Mouse (Mus musculus): ENCODE measurements around the gene Cnot1. TPM values are rescaled to one million over a fixed set of nuclear protein-coding genes. Genes with fewer than 3 reads are reported as not detected.

Cnot1 gene
- total RNA-seq, 1 experiment = 207 TPM

DNA sequence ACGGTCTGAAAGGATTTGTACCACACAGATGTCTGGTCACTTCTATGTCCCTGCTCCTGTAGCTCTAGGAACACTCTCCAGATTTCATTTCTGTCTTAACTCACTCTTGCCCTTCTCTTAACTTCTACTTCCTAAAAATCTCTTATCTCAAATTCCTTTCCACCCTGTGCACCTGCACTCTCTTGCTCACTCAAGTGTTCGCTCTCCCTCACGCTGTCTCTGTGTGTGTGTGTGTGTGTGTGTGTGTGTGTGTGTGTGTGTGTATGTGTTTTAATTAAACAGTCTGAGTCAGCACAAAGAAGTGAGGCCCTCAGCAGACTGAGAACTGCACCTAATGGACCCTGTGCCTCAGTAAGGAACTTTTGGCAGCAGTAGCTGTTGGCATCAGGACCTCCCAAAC is 26.2 kb downstream of the Cnot1 start:
- Histone ChIP-seq H3K27ac (ENCODE audit: insufficient read depth, low read depth, low read length, poor library complexity, severe bottlenecking) (no peak overlapping the region), H3K4me3 (ENCODE audit: insufficient read depth in 1 of 2, low read depth in 1 of 2, low read length in 2 of 2, poor library complexity in 1 of 2, severe bottlenecking in 1 of 2) (no peak overlapping the region), H3K9me3 (ENCODE audit: control insufficient read depth, insufficient read depth, low read depth, low read length) (no peaks in the 10 kb centered on the region), H3K4me1 (ENCODE audit: control insufficient read depth in 2 of 2, insufficient read depth in 2 of 2, low read length in 2 of 2, poor library complexity in 1 of 2) (0 out of 4 replicates have a peak, but pooled peaks cover 0 to 2% of the 10 kb centered on the region in 2 experiments), H3K36me3 (ENCODE audit: control insufficient read depth, insufficient read depth, low read length, poor library complexity, severe bottlenecking) (peaks cover 30% of the 10 kb centered on the region), H3K9ac (ENCODE audit: insufficient read depth, low read depth, low read length, poor library complexity, severe bottlenecking) (no peak overlapping the region)
- DNase-seq (ENCODE audit: low read depth, low spot score) = no peak
- in situ Hi-C loops (cut with MboI; ENCODE audit: low sequenced_read_pairs in 2 of 2, unreplicated experiment in 2 of 2) = no loop called here
- TF ChIP-seq ZC3H11A (IDR thresholded peaks at IDR 0.05; ENCODE audit: borderline replicate concordance, low read depth, low read length) (no peak), HCFC1 (IDR thresholded peaks at IDR 0.05; ENCODE audit: borderline replicate concordance, insufficient read depth, low read length) (no peak), CHD2 (IDR thresholded peaks at IDR 0.05; ENCODE audit: low read depth, low read length) (no peak), ZNF384 (IDR thresholded peaks at IDR 0.05; ENCODE audit: low read depth, low read length) (no peak)

DNA sequence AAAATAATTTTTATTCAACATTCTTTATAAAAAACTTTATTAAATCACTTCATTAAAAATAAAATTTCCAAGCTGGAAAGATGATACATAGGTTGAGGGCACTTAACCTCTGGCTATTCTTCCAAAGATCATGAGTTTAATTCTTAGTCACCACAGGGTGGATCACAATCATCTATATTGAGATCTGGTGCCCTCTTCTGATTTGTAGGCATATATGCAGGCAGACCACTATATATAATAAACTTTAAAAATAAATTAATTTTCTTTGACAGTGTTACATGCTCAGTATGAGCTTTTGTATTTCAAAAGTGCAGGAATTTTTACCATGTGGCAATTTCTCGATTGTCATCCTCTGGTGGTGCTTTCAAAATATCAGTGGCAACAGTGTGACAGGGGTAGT is 43.1 kb downstream of the Cnot1 start:
- in situ Hi-C loops (cut with MboI; ENCODE audit: low sequenced_read_pairs in 2 of 2, unreplicated experiment in 2 of 2) = loop anchor here in 1 of 2 experiments (5.0 kb wide), 1 partner anchor 37 kb away; no protein-coding TSS in a partner anchor
- no peaks in the 10 kb centered on the region for H3K9me3 ChIP-seq (ENCODE audit: control insufficient read depth, insufficient read depth, low read depth, low read length)

DNA sequence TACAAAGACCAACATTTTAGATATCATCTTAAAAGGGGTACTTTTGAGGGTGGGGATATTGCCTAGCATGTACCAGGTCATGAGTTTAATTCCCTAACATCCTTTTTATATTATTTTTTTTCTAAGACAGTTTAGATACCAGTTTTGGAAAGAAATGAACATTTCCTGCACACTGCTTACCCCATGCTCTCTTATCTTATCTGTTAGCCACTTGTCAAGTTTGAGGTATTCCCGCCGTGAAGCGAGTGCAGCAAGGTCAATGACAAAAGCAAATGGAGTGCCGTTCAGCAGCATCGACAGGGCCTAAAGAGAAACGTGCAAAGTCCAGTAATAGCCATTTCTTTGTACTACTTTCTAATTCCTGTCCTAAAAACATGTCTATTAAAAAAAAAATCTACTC is 46.9 kb downstream of the Cnot1 start:
- H3K9me3 ChIP-seq (ENCODE audit: control insufficient read depth, insufficient read depth, low read depth, low read length) = no peaks in the 10 kb centered on the region
- no peak overlapping the region for H3K4me3 ChIP-seq (ENCODE audit: insufficient read depth in 1 of 2, low read depth in 1 of 2, low read length in 2 of 2, poor library complexity in 1 of 2, severe bottlenecking in 1 of 2)
- H3K36me3 ChIP-seq (ENCODE audit: control insufficient read depth, insufficient read depth, low read length, poor library complexity, severe bottlenecking) = peaks cover 27% of the 10 kb centered on the region
- in situ Hi-C loops (cut with MboI; ENCODE audit: low sequenced_read_pairs in 2 of 2, unreplicated experiment in 2 of 2) = loop anchor here in 1 of 2 experiments (5.0 kb wide), 1 partner anchor 33 kb away; no protein-coding TSS in a partner anchor
- H3K4me1 ChIP-seq (ENCODE audit: control insufficient read depth in 2 of 2, insufficient read depth in 2 of 2, low read length in 2 of 2, poor library complexity in 1 of 2) = no peaks in the 10 kb centered on the region
- H3K9ac ChIP-seq (ENCODE audit: insufficient read depth, low read depth, low read length, poor library complexity, severe bottlenecking) = no peak overlapping the region
- no peak overlapping the region for H3K27ac ChIP-seq (ENCODE audit: insufficient read depth, low read depth, low read length, poor library complexity, severe bottlenecking)
- TF ChIP-seq MAFK (IDR thresholded peaks at IDR 0.05; ENCODE audit: insufficient read depth, low read depth, low read length) (no peak), CHD2 (IDR thresholded peaks at IDR 0.05; ENCODE audit: low read depth, low read length) (no peak), ZC3H11A (IDR thresholded peaks at IDR 0.05; ENCODE audit: borderline replicate concordance, low read depth, low read length) (no peak), ZNF384 (IDR thresholded peaks at IDR 0.05; ENCODE audit: low read depth, low read length) (no peak), HCFC1 (IDR thresholded peaks at IDR 0.05; ENCODE audit: borderline replicate concordance, insufficient read depth, low read length) (no peak)
- no peak for DNase-seq (ENCODE audit: low read depth, low spot score)

More for the DNA sequence above, 43.1 kb downstream of the Cnot1 start:
- Histone ChIP-seq H3K27ac (ENCODE audit: insufficient read depth, low read depth, low read length, poor library complexity, severe bottlenecking) (no peak overlapping the region), H3K4me1 (ENCODE audit: control insufficient read depth in 2 of 2, insufficient read depth in 2 of 2, low read length in 2 of 2, poor library complexity in 1 of 2) (no peaks in the 10 kb centered on the region), H3K4me3 (ENCODE audit: insufficient read depth in 1 of 2, low read depth in 1 of 2, low read length in 2 of 2, poor library complexity in 1 of 2, severe bottlenecking in 1 of 2) (no peak overlapping the region), H3K9ac (ENCODE audit: insufficient read depth, low read depth, low read length, poor library complexity, severe bottlenecking) (no peak overlapping the region), H3K36me3 (ENCODE audit: control insufficient read depth, insufficient read depth, low read length, poor library complexity, severe bottlenecking) (peaks cover 26% of the 10 kb centered on the region)
- TF ChIP-seq CHD2 (IDR thresholded peaks at IDR 0.05; ENCODE audit: low read depth, low read length) = no peak
- no peak for TF ChIP-seq ZNF384 (IDR thresholded peaks at IDR 0.05; ENCODE audit: low read depth, low read length)
- TF ChIP-seq ZC3H11A (IDR thresholded peaks at IDR 0.05; ENCODE audit: borderline replicate concordance, low read depth, low read length) = no peak
- TF ChIP-seq MAFK (IDR thresholded peaks at IDR 0.05; ENCODE audit: insufficient read depth, low read depth, low read length) = no peak
- no peak for TF ChIP-seq HCFC1 (IDR thresholded peaks at IDR 0.05; ENCODE audit: borderline replicate concordance, insufficient read depth, low read length)
- no peak for DNase-seq (ENCODE audit: low read depth, low spot score)

DNA sequence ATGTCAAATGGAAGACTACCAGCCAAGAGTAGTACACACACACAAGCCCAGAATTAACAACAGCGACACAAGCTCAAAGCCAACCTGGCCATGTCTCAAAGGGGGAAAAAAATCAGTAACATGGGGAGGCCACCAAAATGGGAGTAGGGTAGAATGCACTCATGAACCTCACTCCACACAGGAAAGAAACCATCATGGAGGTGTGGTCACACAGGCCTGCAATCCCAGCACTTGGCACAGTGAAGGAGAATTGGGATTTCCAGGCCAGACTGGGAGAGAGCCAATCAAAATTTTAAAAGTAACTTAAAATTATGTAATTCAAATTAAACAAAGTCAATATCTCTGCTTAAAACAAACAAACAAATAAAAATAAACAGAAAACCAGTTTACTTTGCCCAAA is 55.3 kb downstream of the Cnot1 start:
- TF ChIP-seq ZNF384 (IDR thresholded peaks at IDR 0.05; ENCODE audit: low read depth, low read length) (no peak), ZC3H11A (IDR thresholded peaks at IDR 0.05; ENCODE audit: borderline replicate concordance, low read depth, low read length) (no peak)
- Histone ChIP-seq H3K4me3 (ENCODE audit: insufficient read depth in 1 of 2, low read depth in 1 of 2, low read length in 2 of 2, poor library complexity in 1 of 2, severe bottlenecking in 1 of 2) (no peak overlapping the region), H3K4me1 (ENCODE audit: control insufficient read depth in 2 of 2, insufficient read depth in 2 of 2, low read length in 2 of 2, poor library complexity in 1 of 2) (no peaks in the 10 kb centered on the region), H3K9me3 (ENCODE audit: control insufficient read depth, insufficient read depth, low read depth, low read length) (no peaks in the 10 kb centered on the region), H3K9ac (ENCODE audit: insufficient read depth, low read depth, low read length, poor library complexity, severe bottlenecking) (no peak overlapping the region), H3K27ac (ENCODE audit: insufficient read depth, low read depth, low read length, poor library complexity, severe bottlenecking) (no peak overlapping the region), H3K36me3 (ENCODE audit: control insufficient read depth, insufficient read depth, low read length, poor library complexity, severe bottlenecking) (peaks cover 26% of the 10 kb centered on the region)
- no peak for DNase-seq (ENCODE audit: low read depth, low spot score)
- in situ Hi-C loops (cut with MboI; ENCODE audit: low sequenced_read_pairs in 2 of 2, unreplicated experiment in 2 of 2) = no loop called here

DNA sequence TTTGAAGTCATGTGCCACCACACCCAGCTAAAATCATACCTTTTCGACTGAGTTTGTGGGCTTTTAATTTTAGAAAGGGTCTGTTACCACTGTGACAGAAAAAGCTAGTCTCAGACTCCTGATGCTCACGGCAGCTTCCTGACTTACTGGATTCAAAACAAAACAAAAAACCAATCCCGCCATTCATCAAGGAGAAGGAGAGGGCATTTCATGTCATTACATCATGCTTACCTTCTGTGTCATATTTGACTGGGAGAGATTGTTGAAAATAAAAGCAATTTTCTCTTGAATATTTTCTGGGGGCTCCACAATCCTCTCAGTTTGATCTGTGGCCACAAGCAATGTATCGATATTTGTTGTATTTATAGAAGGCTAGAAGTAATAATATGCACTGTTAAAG is 59.2 kb downstream of the Cnot1 start:
- Histone ChIP-seq H3K4me1 (ENCODE audit: control insufficient read depth in 2 of 2, insufficient read depth in 2 of 2, low read length in 2 of 2, poor library complexity in 1 of 2) (no peaks in the 10 kb centered on the region), H3K36me3 (ENCODE audit: control insufficient read depth, insufficient read depth, low read length, poor library complexity, severe bottlenecking) (peaks cover 23% of the 10 kb centered on the region), H3K27ac (ENCODE audit: insufficient read depth, low read depth, low read length, poor library complexity, severe bottlenecking) (no peak overlapping the region), H3K4me3 (ENCODE audit: insufficient read depth in 1 of 2, low read depth in 1 of 2, low read length in 2 of 2, poor library complexity in 1 of 2, severe bottlenecking in 1 of 2) (no peak overlapping the region), H3K9me3 (ENCODE audit: control insufficient read depth, insufficient read depth, low read depth, low read length) (no peaks in the 10 kb centered on the region), H3K9ac (ENCODE audit: insufficient read depth, low read depth, low read length, poor library complexity, severe bottlenecking) (no peak overlapping the region)
- no peak for DNase-seq (ENCODE audit: low read depth, low spot score)
- TF ChIP-seq ZC3H11A (IDR thresholded peaks at IDR 0.05; ENCODE audit: borderline replicate concordance, low read depth, low read length) = no peak
- TF ChIP-seq ZNF384 (IDR thresholded peaks at IDR 0.05; ENCODE audit: low read depth, low read length) = no peak
- TF ChIP-seq MAFK (IDR thresholded peaks at IDR 0.05; ENCODE audit: insufficient read depth, low read depth, low read length) = no peak
- TF ChIP-seq CHD2 (IDR thresholded peaks at IDR 0.05; ENCODE audit: low read depth, low read length) = no peak
- TF ChIP-seq HCFC1 (IDR thresholded peaks at IDR 0.05; ENCODE audit: borderline replicate concordance, insufficient read depth, low read length) = no peak
- in situ Hi-C loops (cut with MboI; ENCODE audit: low sequenced_read_pairs in 2 of 2, unreplicated experiment in 2 of 2) = no loop called here

All from ES-E14 (cell line).